Mouse (Mus musculus) hindbrain, embryonic 16.5 days (tissue): ENCODE data around the gene Itgb3bp. TPM values are rescaled to one million over a fixed set of nuclear protein-coding genes. Genes with fewer than 3 reads are reported as not detected.

Experiments used
- ATAC-seq: fragments of 200-750 bp; cut with Nextera tagmentation; 2 replicates; pipeline ENCODE4 v1.8.0; 2017; ENCODE audit warnings: moderate TSS enrichment, moderate library complexity
- H3K27ac ChIP-seq: fragments of 300-500 bp; sonication (generic); 2 replicates; pipeline ENCODE4 v1.5.1; 2014; ENCODE audit warnings: low read depth, mild to moderate bottlenecking, control low read depth, low read length, moderate library complexity
- H3K27me3 ChIP-seq: fragments of 300-500 bp; sonication (generic); replicated peaks from 2 replicates; pipeline ENCODE4 v1.6.1; 2014; ENCODE audit warnings: low read length; ENCODE audit not compliant: control insufficient read depth, insufficient read depth
- H3K36me3 ChIP-seq: fragments of 300-500 bp; sonication (generic); 2 replicates; pipeline ENCODE4 v1.6.1; 2014; ENCODE audit warnings: mild to moderate bottlenecking, low read length, moderate library complexity, mixed read lengths; ENCODE audit not compliant: control insufficient read depth, insufficient read depth
- H3K4me1 ChIP-seq: fragments of 300-500 bp; sonication (generic); 2 replicates; pipeline ENCODE4 v1.6.1; 2014; ENCODE audit warnings: low read depth, low read length; ENCODE audit not compliant: control insufficient read depth, insufficient read depth
- H3K4me2 ChIP-seq: fragments of 300-500 bp; sonication (generic); 2 replicates; pipeline ENCODE4 v1.6.1; 2014; ENCODE audit warnings: mild to moderate bottlenecking, low read length, control low read depth, moderate library complexity
- H3K4me3 ChIP-seq: fragments of 300-500 bp; sonication (generic); 2 replicates; pipeline ENCODE4 v1.5.1; 2014; ENCODE audit warnings: mild to moderate bottlenecking, low read length, control low read depth, moderate library complexity
- H3K9ac ChIP-seq: fragments of 300-500 bp; sonication (generic); 2 replicates; pipeline ENCODE4 v1.6.1; 2014; ENCODE audit warnings: low read depth, mild to moderate bottlenecking, control low read depth, low read length, moderate library complexity
- H3K9me3 ChIP-seq: fragments of 300-500 bp; sonication (generic); 2 replicates; pipeline ENCODE4 v1.6.1; 2014; ENCODE audit warnings: mild to moderate bottlenecking, low read length, moderate library complexity; ENCODE audit not compliant: control insufficient read depth
- whole genome bisulfite sequencing: fragments of 180-500 bp; shearing (Covaris S2); extraction: QIAGEN DNeasy Blood & Tissue Kit; methylation state at CpG from one replicate; pipeline ENCODE4 v1.1.7; 2014; 5-methylcytosine and 5-hydroxymethylcytosine counted together
- polyA plus RNA-seq: library from polyadenylated mRNA; unstranded; fragments of >200 nt; fragmentation: Nextera tagmentation; extraction: Ambion mirVana; gene quantifications from 2 replicates; pipeline ENCODE4 v1.2.1, GENCODE M21; 2015

The Itgb3bp gene
- polyA plus RNA-seq: 12.1 and 14.0 TPM in 2 replicates

- H3K4me3 ChIP-seq: peak within 1 kb of the TSS; percentile 65
- no peaks in the 10 kb centered on the region for H3K27me3 ChIP-seq
- H3K4me1 ChIP-seq: peaks cover 16% of the 10 kb centered on the region
- ATAC-seq: peak; percentile 96
- no peaks in the 10 kb centered on the region for H3K36me3 ChIP-seq
- peak within 1 kb of the TSS; percentile 84 for H3K9ac ChIP-seq
- H3K27ac ChIP-seq: peak within 1 kb of the TSS; percentile 93
- no peaks in the 10 kb centered on the region for H3K9me3 ChIP-seq
- 2% methylated on average over 43 of the region's 57 CpGs for WGBS
- H3K4me2 ChIP-seq: peak within 1 kb of the TSS; percentile 79
Observed at GRCm38 (mm10) chr4:99929613-99930517, at the start of gene Itgb3bp. Itgb3bp (minus strand) TSS chr4:99929813.

DNA sequence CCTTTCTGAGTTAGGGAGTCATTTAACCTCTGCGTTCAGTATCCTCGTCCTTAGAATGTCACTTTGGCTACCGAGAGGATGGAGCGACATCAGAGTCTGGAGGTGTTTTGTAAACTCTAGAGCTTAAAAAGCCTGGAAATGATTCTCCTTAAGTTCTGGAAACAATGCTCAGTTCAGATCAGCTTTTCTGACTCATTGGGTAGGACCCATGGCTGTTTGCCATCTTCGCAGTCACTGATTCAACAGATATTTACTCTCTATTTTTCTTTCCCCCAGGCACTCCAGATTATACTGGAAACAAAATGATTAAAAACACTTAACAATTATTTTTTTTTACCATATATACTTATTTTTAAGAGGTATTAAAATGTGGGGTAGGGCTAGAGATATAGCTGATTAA is 49.7 kb upstream of the Itgb3bp start:
- no peak for ATAC-seq

GRCm38 (mm10) chr4:99974375-99974774 is 44.8 kb upstream of the Itgb3bp start:
- no peaks in the 10 kb centered on the region for H3K4me1 ChIP-seq
- no peak overlapping the region for H3K4me3 ChIP-seq
- no peaks in the 10 kb centered on the region for H3K27me3 ChIP-seq
- H3K36me3 ChIP-seq: no peaks in the 10 kb centered on the region; the same call in 1 of the 2 replicates
- no peak overlapping the region for H3K9ac ChIP-seq
- no peak overlapping the region for H3K4me2 ChIP-seq
- 60% methylated on average over 5 of the region's 5 CpGs for WGBS
- ATAC-seq: peak; percentile 76
- no peaks in the 10 kb centered on the region for H3K9me3 ChIP-seq
- H3K27ac ChIP-seq: no peak overlapping the region; the same call in 1 of the 2 replicates

More for the DNA sequence above, 49.7 kb upstream of the Itgb3bp start:
- H3K4me1 ChIP-seq: no peaks in the 10 kb centered on the region
- no peak overlapping the region for H3K9ac ChIP-seq
- H3K4me2 ChIP-seq: no peak overlapping the region
- H3K27ac ChIP-seq: no peak overlapping the region
- H3K36me3 ChIP-seq: peaks cover 7% of the 10 kb centered on the region
- H3K9me3 ChIP-seq: no peaks in the 10 kb centered on the region
- no peak overlapping the region for H3K4me3 ChIP-seq
- WGBS: 88% methylated on average over 5 of the region's 5 CpGs
- no peaks in the 10 kb centered on the region for H3K27me3 ChIP-seq

- Histone ChIP-seq H3K9me3 (no peaks in the 10 kb centered on the region), H3K4me3 (no peak overlapping the region), H3K4me2 (no peak overlapping the region), H3K27ac (no peak overlapping the region; the same call in 1 of the 2 replicates), H3K9ac (no peak overlapping the region), H3K27me3 (no peaks in the 10 kb centered on the region), H3K4me1 (no peaks in the 10 kb centered on the region), H3K36me3 (no peaks in the 10 kb centered on the region; the same call in 1 of the 2 replicates)
- WGBS: 93% methylated on average over 1 of the region's 1 CpGs
- peak; percentile 45 for ATAC-seq
Observed at GRCm38 (mm10) chr4:99973931-99974330, 44.3 kb upstream of the Itgb3bp start.

DNA sequence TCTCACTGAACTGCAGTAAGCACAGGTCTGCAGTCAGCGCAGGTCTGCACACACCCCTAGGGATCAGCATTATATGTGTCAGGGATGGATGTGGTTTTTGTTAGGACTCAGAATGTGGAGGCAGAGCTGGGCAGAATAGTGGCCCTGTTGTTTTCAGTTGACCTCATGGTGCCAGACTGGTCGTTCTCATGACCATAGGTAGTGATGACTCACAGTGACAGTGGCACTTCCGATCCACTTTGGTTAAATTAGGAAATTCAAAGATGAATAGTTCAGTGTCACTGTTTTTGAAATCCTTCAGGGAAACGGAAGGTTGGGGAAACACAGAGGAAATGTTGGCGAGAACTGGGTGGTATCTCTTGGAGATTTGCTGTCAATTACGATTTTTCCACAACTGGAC is 43.3 kb upstream of the Itgb3bp start:
- Histone ChIP-seq H3K9me3 (no peaks in the 10 kb centered on the region), H3K27me3 (no peaks in the 10 kb centered on the region), H3K4me3 (no peak overlapping the region), H3K36me3 (peaks cover 2% of the 10 kb centered on the region; the same call in 1 of the 2 replicates), H3K4me1 (no peaks in the 10 kb centered on the region), H3K9ac (no peak overlapping the region), H3K4me2 (no peak overlapping the region), H3K27ac (no peak overlapping the region)
- WGBS: 89% methylated on average over 6 of the region's 6 CpGs
- ATAC-seq: no peak

DNA sequence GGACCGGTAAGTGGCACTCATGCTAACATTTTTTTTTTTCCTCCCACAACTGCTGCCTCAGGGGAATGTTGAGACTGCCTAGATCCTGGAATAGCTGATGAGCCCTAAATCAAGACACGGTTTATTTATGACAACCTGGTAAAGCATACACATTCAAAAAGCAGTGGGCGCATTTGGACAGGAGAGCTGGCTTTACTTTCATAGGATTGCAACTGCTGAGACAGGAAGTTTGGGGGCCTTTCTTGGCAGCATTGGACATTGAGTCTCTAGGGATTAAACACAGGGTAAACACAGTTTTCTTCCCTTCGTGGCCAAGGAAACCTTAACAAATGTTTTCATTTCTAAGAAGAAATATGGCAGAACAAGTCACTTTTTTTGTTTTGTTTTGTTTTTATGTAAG is 40.5 kb upstream of the Itgb3bp start:
- H3K36me3 ChIP-seq: peaks cover 5% of the 10 kb centered on the region
- 65% methylated on average over 4 of the region's 4 CpGs for WGBS

DNA sequence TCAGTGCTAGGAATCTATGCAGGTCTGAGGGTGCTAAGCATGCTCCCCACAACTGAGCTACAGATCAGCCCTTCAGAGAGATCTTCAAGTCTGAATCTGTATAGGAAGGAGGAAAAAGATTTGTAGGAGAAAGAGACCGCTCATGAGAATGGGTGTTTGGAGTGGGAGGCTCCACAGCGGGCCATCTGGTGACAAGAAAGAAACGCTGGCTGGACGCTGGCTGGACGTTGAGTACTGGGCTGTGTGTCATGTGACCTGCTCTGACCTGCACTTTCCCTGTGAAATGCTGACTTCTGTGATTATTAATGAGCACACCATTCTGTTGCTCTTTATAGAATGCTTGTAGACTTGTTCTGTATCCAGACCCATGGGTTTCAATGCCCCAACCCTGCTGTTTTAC is 39.7 kb upstream of the Itgb3bp start:
- ATAC-seq: no peak
- Histone ChIP-seq H3K4me2 (no peak overlapping the region), H3K27me3 (no peaks in the 10 kb centered on the region), H3K9ac (no peak overlapping the region), H3K27ac (no peak overlapping the region), H3K9me3 (no peaks in the 10 kb centered on the region), H3K4me3 (no peak overlapping the region), H3K4me1 (no peaks in the 10 kb centered on the region), H3K36me3 (peaks cover 9% of the 10 kb centered on the region)
- 28% methylated on average over 5 of the region's 5 CpGs for WGBS

More for the DNA sequence above, 40.5 kb upstream of the Itgb3bp start:
- ATAC-seq: no peak
- no peaks in the 10 kb centered on the region for H3K4me1 ChIP-seq
- no peaks in the 10 kb centered on the region for H3K9me3 ChIP-seq
- no peaks in the 10 kb centered on the region for H3K27me3 ChIP-seq
- no peak overlapping the region for H3K4me2 ChIP-seq
- H3K27ac ChIP-seq: no peak overlapping the region
- H3K4me3 ChIP-seq: no peak overlapping the region
- no peak overlapping the region for H3K9ac ChIP-seq

DNA sequence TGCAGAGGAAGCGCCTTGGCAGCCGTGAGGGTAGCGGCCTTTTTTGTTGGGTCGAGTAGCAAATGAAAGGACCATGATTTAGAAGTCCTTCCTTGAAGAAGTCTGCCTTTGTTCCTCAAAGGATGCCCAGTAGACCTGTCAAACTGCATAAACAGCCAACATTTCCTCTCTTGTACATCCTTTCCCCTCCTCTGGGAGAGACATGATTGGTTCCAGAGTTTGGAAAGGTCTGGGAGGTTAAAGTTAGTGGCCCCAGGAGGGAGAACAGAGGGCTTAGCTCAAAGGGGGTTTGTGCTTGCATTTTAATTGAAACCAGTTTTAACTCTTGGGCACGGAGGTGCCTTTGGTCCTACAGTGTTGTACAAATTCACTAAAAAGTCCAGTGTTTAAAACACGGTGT is 36.9 kb upstream of the Itgb3bp start:
- Histone ChIP-seq H3K27me3 (no peaks in the 10 kb centered on the region), H3K9ac (no peak overlapping the region), H3K4me2 (no peak overlapping the region), H3K36me3 (peaks cover 9% of the 10 kb centered on the region), H3K4me1 (no peaks in the 10 kb centered on the region), H3K4me3 (no peak overlapping the region), H3K9me3 (no peaks in the 10 kb centered on the region), H3K27ac (no peak overlapping the region)
- no peak for ATAC-seq
- WGBS: 80% methylated on average over 6 of the region's 6 CpGs

DNA sequence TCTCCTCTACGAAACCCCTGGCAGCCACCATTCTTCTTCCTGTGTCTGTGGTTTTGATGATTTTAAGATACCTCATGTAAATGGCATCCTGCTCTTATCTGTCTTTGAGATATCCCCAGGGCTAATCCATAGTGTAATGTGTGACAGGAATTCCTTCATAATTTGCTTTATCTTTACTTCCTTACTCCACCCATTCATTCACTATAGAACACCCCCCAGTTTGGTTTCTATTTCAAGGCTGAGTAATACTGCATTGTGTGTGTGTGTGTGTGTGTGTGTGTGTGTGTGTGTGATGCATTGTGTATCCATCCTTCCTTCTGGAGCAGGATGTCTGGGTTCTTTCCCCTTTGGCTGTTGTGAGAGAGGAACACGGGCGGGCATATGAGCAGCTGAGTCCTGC is 29.7 kb upstream of the Itgb3bp start:
- Histone ChIP-seq H3K27me3 (no peaks in the 10 kb centered on the region), H3K4me2 (no peak overlapping the region), H3K27ac (no peak overlapping the region), H3K9me3 (no peaks in the 10 kb centered on the region), H3K36me3 (no peaks in the 10 kb centered on the region; the same call in 1 of the 2 replicates), H3K4me3 (no peak overlapping the region), H3K4me1 (no peaks in the 10 kb centered on the region), H3K9ac (no peak overlapping the region)
- WGBS: 85% methylated on average over 3 of the region's 3 CpGs
- ATAC-seq: no peak
